Mouse (Mus musculus) ES-E14 (cell line): ENCODE data around the gene Grifin. TPM values are rescaled to one million over a fixed set of nuclear protein-coding genes. Genes with fewer than 3 reads are reported as not detected.

Experiments used
- DNase-seq: peaks from one replicate; pipeline ENCODE4 v3.0.0-alpha.2; 2013; ENCODE audit warnings: low read depth, low spot score
- H3K27ac ChIP-seq: 2 replicates; pipeline ENCODE4 v1.5.1; 2012; ENCODE audit warnings: low read depth, mild to moderate bottlenecking, low read length, moderate library complexity, mixed read lengths; ENCODE audit not compliant: poor library complexity, insufficient read depth, severe bottlenecking
- H3K36me3 ChIP-seq: 2 replicates; pipeline ENCODE4 v1.6.1; 2012; ENCODE audit warnings: mild to moderate bottlenecking, low read length, moderate library complexity, mixed read lengths; ENCODE audit not compliant: control insufficient read depth, poor library complexity, insufficient read depth, severe bottlenecking
- H3K4me1 ChIP-seq, 2 experiments: fragments of 150-350 bp in 1 of 2; sonication (generic) in 1 of 2; 2 replicates each; pipeline ENCODE4 v1.6.1; 2012; ENCODE audit warnings: low read length in 2 of 2, mild to moderate bottlenecking in 1 of 2, mixed read lengths in 1 of 2; ENCODE audit not compliant: control insufficient read depth in 2 of 2, insufficient read depth in 2 of 2, poor library complexity in 1 of 2
- H3K4me3 ChIP-seq, 2 experiments: fragments of 150-350 bp in 1 of 2; sonication (generic) in 1 of 2; 2 replicates each; pipeline ENCODE4 v1.5.1; 2012; ENCODE audit warnings: low read length in 2 of 2, low read depth in 1 of 2, mild to moderate bottlenecking in 1 of 2, mixed read lengths in 1 of 2; ENCODE audit not compliant: insufficient read depth in 1 of 2, poor library complexity in 1 of 2, severe bottlenecking in 1 of 2
- H3K9ac ChIP-seq: 2 replicates; pipeline ENCODE4 v1.6.1; 2012; ENCODE audit warnings: low read depth, mild to moderate bottlenecking, low read length, mixed read lengths; ENCODE audit not compliant: poor library complexity, insufficient read depth, severe bottlenecking
- H3K9me3 ChIP-seq: fragments of 150-350 bp; sonication (generic); 2 replicates; pipeline ENCODE4 v1.6.1; 2012; ENCODE audit warnings: low read depth, mild to moderate bottlenecking, low read length; ENCODE audit not compliant: control insufficient read depth, insufficient read depth
- CHD2 ChIP-seq: IDR thresholded peaks from 2 replicates; pipeline ENCODE4 v1.6.1; 2014; ENCODE audit warnings: mild to moderate bottlenecking, low read depth, low read length, inconsistent platforms
- HCFC1 ChIP-seq: IDR thresholded peaks from 2 replicates; pipeline ENCODE4 v1.6.1; 2012; ENCODE audit warnings: low read length, inconsistent platforms, borderline replicate concordance; ENCODE audit not compliant: insufficient read depth
- MAFK ChIP-seq: IDR thresholded peaks from 2 replicates; pipeline ENCODE4 v1.6.1; 2014; ENCODE audit warnings: mild to moderate bottlenecking, low read depth, low read length, inconsistent platforms; ENCODE audit not compliant: insufficient read depth
- ZC3H11A ChIP-seq: IDR thresholded peaks from 2 replicates; pipeline ENCODE4 v1.6.1; 2012; ENCODE audit warnings: low read depth, mild to moderate bottlenecking, inconsistent platforms, low read length, borderline replicate concordance
- ZNF384 ChIP-seq: IDR thresholded peaks from 2 replicates; pipeline ENCODE4 v1.6.1; 2012; ENCODE audit warnings: low read depth, low read length, inconsistent platforms
- in situ Hi-C, 2 experiments: fragments of 600-800 bp; cut with MboI; formaldehyde crosslinking; loops; one replicate each; pipeline ENCODE4 v1.15.1; 2025; ENCODE audit warnings: low sequenced_read_pairs in 2 of 2, inconsistent platforms in 1 of 2; ENCODE audit not compliant: unreplicated experiment in 2 of 2
- total RNA-seq: library from RNA; depleted of rRNA; stranded (reverse); fragments of 300-350 nt; gene quantifications from 2 replicates; pipeline ENCODE4 v1.2.3, GENCODE M21; 2012

The Grifin gene
- total RNA-seq, 1 experiment, result 0.89 TPM

DNA sequence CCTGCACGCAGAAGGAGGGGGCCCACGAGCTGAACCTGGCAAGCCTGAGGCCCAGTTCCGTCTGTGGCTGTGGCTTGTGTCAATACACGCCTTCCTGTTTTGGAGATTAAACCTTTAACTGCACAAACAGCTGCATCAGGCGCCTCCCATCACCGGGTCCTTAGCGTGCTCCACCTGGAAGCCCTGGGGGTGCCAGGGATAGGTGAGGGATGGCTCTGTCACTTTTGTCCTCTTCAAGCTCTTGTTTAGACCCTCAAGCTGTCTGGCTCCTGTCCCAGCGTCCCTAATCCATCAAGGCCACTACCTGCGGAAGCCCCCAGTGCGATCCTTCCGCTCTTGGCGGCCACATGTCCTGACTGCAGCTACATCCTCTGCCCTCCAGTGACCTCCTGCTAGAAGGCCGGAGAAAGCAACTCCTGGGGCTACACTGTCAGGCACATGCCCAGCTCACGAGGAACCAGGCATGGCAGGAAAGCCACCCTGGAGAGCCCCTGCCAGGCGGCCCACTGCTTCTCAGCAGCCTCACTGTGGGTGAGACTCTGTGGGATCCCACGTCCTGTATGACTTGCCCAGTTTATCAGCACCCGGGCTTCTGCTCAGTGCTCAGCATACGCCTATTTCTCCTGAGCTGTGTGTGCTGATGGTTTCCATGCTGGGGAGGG, 32.2 kb upstream of the Grifin start:
- H3K9ac ChIP-seq, result no peak overlapping the region
- no peak overlapping the region for H3K27ac ChIP-seq

DNA sequence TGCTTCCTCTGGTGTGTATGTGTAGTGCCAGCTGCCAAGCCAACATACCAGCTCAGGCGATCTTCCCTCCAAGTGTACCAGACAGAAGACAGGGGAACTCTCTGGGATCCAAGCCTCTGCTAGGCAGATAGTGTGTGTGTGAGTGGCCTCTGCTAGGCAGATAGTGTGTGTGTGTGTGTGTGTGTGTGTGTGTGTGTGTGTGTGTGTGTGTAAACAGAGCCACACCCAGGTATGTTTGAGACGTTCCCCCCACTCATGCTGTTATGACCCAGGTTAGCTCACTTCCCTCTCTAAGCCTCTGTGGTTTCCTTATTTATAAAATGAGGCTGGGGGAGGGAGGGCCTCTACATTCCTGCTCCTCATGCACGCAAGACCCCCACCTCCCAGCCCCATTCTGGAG, 31.6 kb upstream of the Grifin start:
- no peak for DNase-seq
- TF ChIP-seq ZC3H11A (no peak), CHD2 (no peak), HCFC1 (no peak), MAFK (no peak), ZNF384 (no peak)
- Histone ChIP-seq H3K4me3 (no peak overlapping the region), H3K4me1 (no peaks in the 10 kb centered on the region), H3K9ac (no peak overlapping the region), H3K36me3 (no peaks in the 10 kb centered on the region), H3K9me3 (no peaks in the 10 kb centered on the region), H3K27ac (no peak overlapping the region)
- in situ Hi-C loops, result no loop called here

More for the DNA sequence above, 32.2 kb upstream of the Grifin start:
- Histone ChIP-seq H3K9me3 (no peaks in the 10 kb centered on the region), H3K4me3 (no peak overlapping the region), H3K36me3 (no peaks in the 10 kb centered on the region), H3K4me1 (no peaks in the 10 kb centered on the region)
- no peak for TF ChIP-seq MAFK
- TF ChIP-seq HCFC1, result no peak
- TF ChIP-seq ZC3H11A, result no peak
- no peak for TF ChIP-seq ZNF384
- no peak for TF ChIP-seq CHD2
- in situ Hi-C loops, result no loop called here
- DNase-seq, result no peak

DNA sequence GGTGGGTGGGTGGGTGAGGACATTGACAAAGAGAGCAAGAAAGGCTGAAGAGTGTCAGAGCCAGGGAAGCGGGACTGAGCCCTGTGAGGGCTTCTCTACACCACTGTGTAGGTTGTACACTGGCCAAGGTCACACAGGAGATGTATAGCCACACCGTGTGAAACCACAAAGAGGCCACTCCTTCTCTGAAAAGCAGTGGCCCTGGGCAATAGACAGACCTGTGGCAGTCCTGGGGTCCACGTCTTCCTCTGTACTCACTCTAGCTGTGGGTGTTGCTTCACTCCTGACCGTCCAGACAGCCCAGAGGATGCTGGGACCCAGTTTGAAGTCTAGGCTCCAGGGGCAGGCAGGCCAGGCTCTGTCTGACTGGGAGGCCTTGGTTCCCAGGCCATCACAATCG, 30.0 kb upstream of the Grifin start:
- TF ChIP-seq CHD2 (no peak), ZNF384 (no peak), HCFC1 (no peak), ZC3H11A (no peak), MAFK (no peak)
- Histone ChIP-seq H3K36me3 (no peaks in the 10 kb centered on the region), H3K27ac (no peak overlapping the region), H3K4me3 (no peak overlapping the region), H3K9ac (no peak overlapping the region), H3K4me1 (no peaks in the 10 kb centered on the region), H3K9me3 (no peaks in the 10 kb centered on the region)
- in situ Hi-C loops, result no loop called here
- DNase-seq, result no peak

- in situ Hi-C loops, result no loop called here
- TF ChIP-seq MAFK (no peak), HCFC1 (no peak), ZC3H11A (no peak), CHD2 (no peak), ZNF384 (no peak)
- no peaks in the 10 kb centered on the region for H3K9me3 ChIP-seq
- peaks cover 0 to 6% of the 10 kb centered on the region in 2 experiments; a peak in 1 of 4 replicates for H3K4me1 ChIP-seq
- no peak for DNase-seq
- H3K36me3 ChIP-seq, result no peaks in the 10 kb centered on the region
- no peak overlapping the region for H3K4me3 ChIP-seq
- H3K9ac ChIP-seq, result no peak overlapping the region
- H3K27ac ChIP-seq, result no peak overlapping the region
Observed at GRCm38 (mm10) chr5:140589082-140589774, 24.4 kb upstream of the Grifin start.
